Mouse (Mus musculus) olfactory bulb, adult 2 months (tissue): ENCODE measurements around the gene Zfp768.

Source experiments
- CTCF ChIP-seq: fragments of 200-500 bp; IDR thresholded peaks from 2 replicates; pipeline ENCODE4 v1.5.1; 2012; ENCODE audit warnings: low read depth, mild to moderate bottlenecking, low read length, moderate library complexity; ENCODE audit not compliant: insufficient read depth
- POLR2A ChIP-seq: fragments of 200-500 bp; IDR thresholded peaks from 2 replicates; pipeline ENCODE4 v1.6.1; 2012; ENCODE audit warnings: mild to moderate bottlenecking, low read depth, low read length, moderate library complexity; ENCODE audit not compliant: insufficient read depth

GRCm38 (mm10) chr7:127393157-127393943 lies 48.0 kb upstream of the Zfp768 start, which contains the start of gene E430018J23Rik:
- TF ChIP-seq POLR2A (no peak), CTCF (no peak)
